Mouse (Mus musculus) cerebellum, adult 11-12 months (tissue): ENCODE measurements around the gene Ror2.
"Not testable (repeated sequence)": the region's sequence is repeated elsewhere in the genome, so short reads cannot be mapped to it uniquely, and the experiment has no call there.

Experiments
- DNase-seq: peaks from one replicate; pipeline ENCODE4 v3.0.0; 2022

Ror2 gene

DNA sequence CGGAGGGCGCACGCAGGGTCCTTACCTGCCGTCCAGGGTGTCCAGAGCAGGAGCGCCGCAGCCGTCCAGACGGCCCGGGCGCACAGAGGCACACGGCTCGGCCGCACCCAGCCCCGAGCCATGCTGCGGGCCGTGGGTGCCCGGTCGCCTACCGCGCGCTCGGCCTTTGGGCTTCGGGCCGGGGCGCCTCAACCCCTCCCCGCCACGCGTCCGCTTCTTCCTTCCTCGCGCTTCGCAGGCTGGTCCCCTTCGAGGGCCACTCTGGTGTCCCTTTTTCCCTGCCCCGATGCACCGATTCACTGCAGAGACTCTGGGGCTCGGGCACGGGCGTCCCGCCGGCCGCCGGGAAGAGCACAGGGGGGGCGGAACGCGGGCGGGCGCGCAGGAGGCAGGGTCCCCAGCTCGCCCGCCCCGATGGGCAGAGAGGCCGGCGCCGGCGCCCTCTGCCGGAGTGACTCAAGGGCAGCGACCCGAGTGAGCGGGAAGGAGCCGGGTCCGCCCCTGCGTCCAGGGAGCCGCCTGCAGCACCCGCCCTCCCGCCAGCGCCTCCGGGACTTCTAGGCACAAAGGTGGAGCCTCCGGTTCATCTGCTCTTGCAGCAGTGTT lies at the start of gene Ror2:
Gene Ror2 (minus strand): TSS at position 369 of the 606 bp plus-strand sequence.
- DNase-seq: no peak

DNA sequence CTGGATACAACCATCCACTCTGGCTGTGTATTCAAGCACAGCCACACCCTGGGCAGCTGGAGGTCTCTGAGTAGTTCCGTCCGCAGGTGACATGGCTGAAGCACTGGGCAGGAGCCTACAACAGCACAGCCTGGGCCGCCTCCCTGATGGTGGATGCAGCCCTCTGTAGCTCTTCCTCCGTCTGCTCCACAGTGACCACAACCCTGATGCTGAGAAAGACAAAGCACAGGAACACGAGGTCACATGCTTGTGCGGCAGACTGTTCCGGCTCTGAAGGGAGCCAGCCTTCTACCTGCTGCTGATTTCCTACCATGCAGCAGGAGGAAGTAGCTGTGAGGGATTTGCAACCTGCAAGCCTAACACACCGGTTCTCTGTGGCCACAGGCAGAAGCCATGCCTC lies 47.8 kb upstream of the Ror2 start:
- no peak for DNase-seq

DNA sequence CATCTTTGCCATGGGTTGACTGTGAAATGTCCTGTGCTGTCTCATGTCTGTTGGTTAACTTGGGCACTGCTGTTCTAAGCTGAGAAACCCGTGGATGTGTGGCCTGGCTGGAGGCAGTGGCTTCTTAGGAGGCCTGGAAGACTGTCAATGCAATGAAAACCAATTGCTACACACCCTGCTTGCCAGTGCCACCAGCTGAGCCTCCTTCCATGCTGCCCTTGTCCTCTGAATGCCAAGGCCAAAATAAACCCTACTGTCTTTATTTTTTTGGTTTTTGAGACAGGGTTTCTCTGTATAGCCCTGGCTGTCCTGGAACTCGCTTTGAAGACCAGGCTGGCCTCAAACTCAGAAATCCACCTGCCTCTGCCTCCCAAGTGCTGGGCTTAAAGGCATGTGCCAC lies 44.3 kb upstream of the Ror2 start:
- DNase-seq: no peak

DNA sequence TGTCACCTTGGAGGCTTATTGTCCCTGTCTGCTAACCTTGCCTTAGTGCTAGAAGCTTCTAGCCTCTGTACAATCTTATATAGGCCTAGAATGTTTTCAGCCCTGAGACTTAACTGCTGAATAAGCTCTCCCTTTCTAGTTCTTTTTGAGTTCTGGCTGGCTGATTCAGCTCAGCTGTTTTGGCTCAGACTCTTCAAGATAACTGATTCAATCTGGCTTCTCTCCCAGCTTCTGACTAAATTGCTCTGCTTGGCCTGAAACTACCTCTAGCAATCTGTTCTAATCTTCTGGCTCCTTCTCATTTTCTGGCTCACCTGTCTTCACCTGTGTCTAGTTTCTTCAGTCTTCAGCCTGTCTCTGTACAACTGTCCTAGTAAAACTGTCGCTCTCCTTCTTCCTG lies 39.6 kb upstream of the Ror2 start:
- no peak for DNase-seq

DNA sequence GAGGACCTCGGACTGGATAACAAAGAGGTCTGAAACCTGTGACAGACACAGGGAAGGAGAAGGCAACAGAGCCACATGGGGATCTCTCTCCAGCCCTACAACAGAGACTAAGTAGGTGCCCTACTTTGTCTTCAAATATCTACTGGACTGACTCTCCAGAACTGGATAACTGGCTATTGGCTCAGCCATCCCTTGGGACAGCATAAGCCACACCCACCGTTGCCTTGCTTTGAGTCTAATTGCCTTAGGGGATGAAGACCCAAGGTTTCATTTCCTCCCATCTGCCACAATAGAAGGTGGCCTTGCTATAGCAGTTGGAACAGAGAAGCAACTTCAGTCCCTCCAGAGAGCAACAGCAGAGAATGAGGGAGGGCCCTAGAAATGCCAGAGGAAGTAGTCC lies 37.7 kb upstream of the Ror2 start:
- no peak for DNase-seq

DNA sequence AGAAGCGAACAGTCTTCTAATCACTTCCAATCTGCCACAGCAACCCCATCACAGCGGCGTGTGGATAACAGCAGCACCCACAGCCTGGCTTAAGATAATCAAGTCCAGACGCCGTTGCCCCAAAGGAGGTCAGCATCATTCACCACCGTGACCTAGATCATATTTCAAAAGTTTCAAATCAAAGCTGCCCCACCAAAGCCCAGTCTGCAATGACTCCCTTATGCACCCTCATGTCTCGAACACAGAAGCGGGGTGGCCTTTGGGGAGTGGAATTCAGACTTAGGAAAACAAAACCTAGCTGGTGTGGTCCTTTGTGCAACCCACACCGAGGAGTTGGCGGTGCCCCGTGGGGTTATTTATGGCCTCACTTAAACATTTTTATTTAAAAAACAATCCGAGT lies 35.0 kb upstream of the Ror2 start:
- no peak for DNase-seq

DNA sequence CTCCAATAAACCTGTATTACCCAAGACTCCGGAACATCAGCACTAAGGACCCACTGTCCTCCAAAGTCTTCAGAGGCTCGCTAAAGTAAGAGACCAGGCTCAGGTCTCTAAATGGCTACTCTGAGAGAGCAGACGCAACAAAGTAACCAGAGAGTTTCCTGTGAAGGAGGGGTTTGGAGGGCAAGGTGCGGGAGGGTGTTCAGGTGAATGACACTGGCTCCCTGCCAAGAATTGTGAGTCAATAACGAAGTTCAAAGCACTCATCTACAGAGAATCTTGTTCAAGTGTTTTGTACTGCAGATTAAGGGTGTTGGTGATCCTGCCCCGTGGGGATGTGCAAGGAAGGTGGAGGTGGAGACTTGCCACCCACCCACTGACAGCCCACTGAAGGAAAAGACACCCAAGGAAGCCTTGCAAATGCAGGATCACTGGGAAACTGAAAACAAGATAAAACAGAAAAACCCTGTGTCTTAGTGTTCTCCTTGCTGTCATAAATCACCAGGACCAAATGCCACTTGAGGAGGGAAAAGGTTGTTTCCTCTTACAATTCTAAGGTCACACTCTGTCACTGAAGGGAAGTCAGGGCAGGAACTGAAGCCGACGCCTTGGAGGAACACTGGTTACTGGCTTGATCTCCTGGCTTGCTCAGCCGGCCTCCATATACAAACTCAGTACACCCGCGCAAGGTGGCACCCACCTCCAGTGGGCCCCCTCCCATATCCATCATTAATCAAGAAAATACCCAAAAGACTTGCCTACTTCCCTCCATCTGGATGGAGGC lies 30.8 kb upstream of the Ror2 start:
- no peak for DNase-seq

DNA sequence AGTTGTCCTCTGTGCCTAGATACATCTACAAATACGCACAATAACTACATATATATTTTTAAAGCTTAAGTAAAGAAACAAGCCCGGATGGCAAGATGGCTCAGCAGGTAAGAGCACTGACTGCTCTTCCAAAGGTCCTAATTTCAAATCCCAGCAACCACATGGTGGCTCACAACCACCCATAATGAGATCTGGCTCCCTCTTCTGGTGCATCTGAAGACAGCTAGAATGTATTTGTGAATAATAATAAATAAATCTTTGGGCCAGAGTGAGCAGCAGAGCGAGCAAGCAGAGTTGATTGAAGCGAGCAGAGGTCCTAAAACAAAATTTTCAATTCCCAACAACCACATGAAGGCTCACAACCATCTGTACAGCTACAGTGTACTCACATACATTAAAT lies 29.8 kb upstream of the Ror2 start:
- not testable (repeated sequence) for DNase-seq

DNA sequence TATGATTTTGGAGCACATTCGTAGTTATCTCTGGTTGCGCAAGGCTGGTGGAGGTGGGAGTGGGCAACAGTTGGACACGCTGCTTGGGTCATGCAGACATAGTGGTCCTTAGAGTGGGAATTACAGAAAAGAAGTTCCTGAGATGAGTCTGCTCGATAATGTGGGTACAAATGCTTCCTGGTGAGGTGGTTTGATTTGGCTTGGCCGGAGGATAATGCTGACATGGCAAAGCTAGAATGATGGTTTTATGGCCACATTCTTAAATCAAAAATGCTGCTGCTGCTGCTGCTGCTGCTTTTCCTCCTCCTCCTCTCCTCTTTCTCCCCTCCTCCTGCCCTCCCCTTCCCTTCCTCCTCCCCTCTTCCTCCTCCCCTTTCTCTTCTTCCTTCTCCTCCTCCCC lies 24.5 kb upstream of the Ror2 start:
- DNase-seq: no peak

DNA sequence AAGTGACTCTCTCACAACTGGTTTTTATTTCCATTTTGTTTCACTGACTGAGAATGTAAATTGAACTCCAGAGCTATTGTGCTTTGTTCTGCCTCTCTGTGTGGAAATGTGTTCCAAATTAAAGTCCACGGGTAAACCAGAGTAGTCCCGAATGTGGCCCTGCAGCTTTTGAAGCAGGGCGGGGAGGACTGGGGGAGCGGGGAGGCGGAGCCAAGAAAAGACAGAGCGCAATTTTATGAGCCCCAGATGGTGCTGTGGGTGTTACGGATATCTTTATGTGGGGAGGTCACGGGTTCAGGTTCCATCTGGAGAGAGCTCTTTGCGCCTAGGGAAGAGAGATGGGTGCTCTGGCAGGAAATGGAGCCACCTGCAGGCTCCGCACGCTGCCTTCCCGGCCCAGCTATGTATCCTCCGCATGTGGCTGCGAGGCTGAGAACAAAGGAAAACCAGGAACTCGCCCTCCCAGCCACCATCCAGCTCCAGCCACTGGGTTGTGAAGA lies 23.8 kb upstream of the Ror2 start:
- no peak for DNase-seq

DNA sequence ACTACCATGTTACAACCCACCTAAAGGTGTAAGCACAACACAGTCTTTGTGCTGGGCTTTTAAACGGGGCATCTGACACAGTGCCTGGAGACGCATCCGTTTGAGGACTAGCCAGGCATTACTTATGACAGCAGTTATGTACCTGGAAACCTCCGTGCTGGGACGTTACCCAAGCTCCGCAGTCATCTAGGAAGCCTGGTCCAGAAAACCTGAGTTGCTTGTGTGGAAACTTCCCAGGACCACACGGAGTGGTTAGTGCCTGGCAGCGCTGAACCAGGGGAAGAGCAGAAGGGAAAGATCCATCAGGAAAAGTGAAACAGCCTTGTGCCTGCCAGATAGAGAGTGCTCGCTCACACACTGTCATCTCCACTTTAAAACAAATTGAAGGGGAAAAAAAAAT lies 23.2 kb upstream of the Ror2 start:
- DNase-seq: no peak

DNA sequence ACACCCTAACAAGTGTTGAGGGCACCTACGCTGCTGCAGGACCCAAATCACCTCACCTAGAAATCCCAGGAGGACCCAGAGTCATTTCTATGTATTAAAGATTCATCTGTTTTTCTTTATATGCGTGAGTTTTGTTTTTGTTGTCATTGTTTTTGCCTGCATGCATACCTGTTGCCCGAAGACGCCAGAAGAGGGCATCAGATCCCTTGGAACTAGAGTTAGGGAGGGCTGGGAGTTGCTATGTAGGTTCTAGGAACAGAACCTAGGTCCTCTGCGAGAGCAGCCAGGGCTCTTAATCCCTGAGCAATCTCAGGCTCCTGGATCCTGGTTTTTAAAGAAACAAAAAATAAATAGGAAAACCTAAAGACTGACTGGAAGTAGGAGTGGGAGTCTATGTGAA lies 20.9 kb upstream of the Ror2 start:
- DNase-seq: no peak

DNA sequence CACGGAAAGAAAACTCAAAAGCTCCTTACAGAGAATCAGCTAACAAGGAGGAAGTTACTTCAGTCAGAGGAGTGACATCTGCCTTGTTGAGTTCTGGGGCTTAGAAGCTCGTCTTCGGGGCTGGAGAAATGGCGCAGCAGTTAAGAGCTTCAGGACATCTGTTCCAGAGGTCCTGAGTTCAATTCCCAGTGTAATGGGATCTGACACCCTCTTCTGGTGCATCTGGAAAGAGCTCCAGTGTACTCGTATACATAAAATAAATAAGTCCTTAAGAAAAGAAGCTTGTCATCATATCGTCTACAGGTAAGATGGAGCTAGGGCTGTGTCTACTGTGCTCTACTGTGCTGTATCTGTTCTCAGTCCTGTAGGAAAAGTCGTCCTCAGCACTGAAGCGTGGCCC lies 19.3 kb upstream of the Ror2 start:
- DNase-seq: no peak

DNA sequence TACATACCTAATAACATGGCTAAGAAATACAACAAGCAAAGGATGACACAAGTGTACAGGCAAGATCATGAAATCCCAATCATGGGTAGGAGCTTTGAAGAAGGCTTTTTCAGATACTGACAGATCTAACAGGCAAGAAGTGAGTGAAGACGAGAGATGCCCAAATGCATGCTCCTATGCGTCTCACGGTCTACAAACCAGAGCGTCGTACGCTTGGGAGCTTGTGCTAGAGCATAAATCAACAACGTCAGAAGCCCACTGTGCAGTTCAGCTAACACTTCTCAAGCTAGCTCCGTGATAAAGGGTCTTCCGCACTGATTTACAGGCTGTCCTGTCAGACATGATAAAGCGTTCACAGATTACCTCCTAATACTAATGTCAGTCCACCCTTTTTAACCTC lies 16.8 kb upstream of the Ror2 start:
- DNase-seq: no peak

DNA sequence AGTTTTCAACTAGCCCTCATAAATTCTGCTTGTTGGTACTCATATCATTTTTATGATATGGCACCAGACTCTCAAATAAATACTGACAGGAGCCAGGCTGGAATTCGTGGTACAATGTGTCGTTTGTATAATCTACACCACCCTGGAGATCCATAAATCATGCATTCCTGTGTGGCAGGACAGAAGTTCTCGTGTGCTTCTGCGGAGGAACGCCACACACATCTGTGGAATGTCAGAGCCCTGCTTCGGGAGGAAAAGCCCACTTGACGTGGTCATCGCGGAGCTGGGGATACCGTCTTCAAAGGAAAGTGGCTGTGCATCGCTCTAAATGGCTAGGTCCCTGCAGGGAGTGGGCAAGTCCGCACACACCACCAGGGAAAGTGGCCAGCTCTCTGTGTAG lies 7.1 kb upstream of the Ror2 start:
- DNase-seq: no peak

DNA sequence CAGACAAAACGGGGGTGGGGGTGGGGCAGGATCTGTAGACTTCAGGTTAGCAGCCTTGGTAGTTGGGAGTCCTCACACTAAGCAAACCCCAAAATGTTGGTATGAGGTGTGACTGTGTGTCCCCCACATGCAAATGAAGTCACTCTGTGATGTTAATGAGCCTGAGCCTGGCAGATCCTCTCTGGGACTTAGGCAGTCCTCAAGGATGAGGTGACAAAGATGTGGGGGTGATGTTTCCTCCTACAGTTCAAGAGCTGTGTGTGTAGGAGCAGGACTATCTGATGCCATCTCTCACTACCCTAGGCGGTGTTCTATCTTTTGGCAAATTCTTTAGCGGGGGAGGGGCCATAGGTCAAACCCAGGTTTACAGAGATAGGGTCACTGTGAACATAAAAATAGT lies 6.3 kb upstream of the Ror2 start:
- DNase-seq: no peak

DNA sequence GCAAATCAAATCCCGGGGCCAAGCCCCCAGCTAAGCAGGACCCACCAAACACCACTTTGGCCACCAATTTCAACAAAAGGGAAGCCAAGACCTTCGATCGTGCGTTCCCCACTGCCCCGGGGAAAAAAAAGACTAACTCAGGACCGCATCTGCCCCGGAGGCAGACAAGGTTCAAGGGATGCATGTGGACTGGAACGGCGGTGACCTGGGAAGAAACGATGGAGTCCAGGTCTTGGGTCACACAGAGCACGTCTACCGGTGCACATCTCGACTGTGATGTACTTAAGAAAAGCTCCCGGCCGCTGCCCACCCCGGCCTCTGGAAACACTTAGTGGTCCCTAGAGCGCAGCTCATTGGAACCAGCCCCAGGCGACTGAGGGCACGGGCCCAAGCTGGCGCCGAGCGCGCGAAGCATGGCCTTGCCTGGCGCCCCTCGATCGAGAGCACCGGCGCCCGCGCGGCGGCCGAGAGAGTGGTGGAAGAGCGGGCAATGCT lies 616 bp downstream of the Ror2 start:
- no peak for DNase-seq

DNA sequence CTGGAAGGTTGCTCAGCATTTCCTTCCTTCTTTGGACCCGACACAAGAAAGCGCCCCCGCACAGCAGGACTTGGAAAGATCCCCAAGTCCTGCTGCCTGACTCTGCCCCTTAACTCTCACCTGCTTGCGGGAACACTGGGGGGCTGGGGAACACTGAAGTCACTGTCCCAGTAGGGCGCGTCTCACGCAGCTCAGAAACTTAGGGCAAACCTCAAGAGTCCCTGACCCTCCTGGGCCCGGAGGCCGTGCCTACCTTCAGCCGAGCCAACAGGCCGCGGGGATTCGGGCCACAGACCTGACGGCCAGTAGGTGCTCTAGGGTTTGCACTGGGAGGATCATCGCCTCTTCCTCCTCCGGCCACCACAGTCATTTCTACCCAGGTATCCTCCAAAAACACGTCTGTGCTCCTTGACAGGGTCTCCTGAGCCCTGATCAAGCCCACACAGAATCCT lies 1.2 kb downstream of the Ror2 start:
- no peak for DNase-seq

DNA sequence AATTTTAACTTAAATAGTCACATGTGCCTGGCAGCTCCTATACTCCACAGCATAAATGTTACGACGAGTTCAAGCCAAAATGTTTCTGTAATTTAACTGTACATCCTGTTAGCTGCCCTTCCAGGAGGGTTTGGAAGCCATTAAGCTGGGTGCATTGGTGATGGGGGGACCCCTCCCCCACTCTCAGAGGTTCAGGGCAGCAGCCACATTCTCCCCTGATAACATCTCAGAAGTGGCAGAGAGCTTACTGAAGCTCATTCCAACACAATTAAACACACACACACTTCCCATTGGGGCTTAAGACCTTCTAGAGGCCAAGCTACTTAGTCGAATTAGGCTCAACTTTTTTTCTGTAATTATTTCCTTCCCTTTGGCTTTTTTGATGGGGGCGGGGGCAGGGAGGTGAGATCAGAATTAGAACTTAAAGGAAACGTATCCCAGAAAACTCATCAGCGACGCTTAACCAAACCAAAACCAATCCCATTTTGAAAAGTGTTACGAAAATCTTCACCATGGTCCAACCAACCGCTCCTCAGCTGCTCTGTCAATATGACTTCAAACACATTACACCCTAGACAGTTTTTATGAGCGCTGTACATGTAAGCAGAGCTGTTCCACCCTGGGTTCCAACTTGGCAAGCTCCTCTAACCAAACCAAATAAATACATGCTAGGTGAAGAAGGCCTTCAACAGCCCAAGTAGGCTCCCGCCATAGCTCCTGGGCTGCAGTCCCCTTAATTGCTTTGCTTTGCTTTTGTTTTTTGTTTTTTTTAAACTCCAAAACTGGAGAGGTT lies 4.1 kb downstream of the Ror2 start:
- no peak for DNase-seq

DNA sequence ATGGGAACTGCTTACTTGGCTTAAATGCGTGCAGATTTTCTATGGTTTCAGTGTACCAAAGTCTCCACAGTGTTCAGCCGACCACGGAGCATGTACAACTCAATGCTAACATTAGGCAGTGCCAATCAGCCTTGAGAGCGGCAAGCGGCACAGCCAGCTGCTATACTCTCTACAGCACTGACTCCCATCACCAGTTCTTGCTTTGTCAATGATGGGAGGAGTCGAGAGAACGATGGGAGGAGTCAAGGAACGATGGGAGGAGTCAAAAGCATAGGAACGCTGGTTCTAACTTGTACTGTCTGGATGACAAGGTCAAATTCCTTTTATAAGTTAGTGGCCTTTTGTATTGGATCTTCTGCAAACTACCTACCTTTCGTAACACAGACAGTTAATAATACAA lies 7.0 kb downstream of the Ror2 start:
- DNase-seq: no peak

DNA sequence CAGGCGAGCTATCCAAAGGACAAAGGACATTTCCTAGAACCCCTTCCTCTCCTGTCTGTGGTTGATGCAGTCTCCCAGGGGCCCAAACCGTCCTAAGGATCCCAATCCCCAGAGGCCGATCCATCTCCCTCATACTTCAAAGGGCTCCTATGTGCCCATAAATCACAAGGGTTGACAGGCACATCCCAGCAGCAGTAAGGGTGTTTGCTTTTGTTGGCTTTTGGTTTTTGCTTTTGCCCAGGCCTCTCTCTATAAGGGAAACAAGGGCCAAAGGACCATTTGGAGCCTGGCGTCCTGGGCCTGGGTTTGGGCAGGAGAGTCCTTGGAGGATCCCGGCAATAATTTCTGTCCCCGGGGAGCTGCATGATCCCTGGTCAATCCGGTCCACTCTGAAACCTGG lies 9.5 kb downstream of the Ror2 start:
- no peak for DNase-seq

DNA sequence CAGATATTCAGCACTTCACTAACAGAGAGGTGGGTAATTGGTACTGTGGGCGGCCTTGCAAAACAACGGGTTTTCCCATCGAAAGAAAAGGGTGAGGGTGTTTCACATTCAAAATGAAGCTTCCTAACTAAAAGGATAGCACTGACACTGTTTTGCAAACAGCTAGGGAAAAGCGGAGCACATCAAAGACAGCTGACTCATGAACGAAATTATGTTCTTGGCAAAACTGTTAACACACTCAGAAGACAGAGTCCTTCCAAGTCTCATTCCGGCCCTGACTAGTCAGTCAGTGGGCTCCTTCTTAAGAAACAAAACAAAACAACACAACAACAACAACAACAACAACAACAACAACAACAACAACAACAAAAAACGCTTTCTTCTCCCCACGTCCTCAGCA lies 10.1 kb downstream of the Ror2 start:
- no peak for DNase-seq

DNA sequence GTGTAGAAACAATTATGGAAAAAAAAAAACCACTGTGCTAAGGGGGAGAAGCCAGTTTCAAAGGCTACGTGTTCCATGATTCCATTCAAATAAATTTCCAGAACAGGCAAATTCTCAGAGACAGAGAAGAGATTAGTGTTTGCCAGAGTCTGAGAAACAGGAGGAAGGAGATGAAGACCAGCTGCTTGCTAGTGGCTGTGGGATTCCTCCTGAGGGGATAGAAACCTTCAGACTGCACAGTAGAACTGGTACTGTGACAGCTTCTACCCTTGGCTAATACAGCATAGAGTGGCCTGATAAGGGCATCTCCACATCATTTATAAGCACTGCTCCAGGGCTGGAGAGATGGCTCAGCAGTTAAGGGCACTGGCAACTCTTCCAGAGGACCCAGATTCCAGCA lies 11.2 kb downstream of the Ror2 start:
- no peak for DNase-seq

DNA sequence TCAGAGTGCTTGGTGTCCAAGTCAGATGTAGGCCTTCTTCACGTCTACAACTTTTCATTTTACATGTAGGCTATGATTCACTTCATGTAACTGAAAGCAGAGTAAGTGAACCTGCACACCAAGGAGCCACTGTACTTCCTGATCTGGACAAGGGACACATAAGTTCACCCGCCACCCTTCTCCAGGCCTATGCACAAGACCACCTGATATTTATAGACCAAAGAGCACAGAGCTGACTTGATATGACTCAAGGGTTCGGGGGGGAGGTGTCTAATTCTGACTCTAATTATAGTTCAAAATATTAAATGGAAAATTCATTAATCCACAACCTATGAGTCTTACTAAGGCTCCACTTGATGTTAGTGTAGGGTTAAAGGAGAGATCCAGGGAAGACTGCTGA lies 14.3 kb downstream of the Ror2 start:
- DNase-seq: no peak
